ENCODE assay signal across 1 mouse cellular context in genomic region chr7:143041138-143041822, GRCm38 (mm10).
TF ChIP-seq lines count a peak whose summit lies in the region.

No protein-coding gene starts in this region.

TF ChIP-seq in MEL, 35 proteins besides CTCF, POLR2A, EP300 and RAD21:
- TF ChIP-seq ETS1 (IDR thresholded peaks at IDR 0.05; ENCODE audit: low read depth, low read length) (peak; percentile 41; the same call in 1 of the 2 replicates), MXI1 (IDR thresholded peaks at IDR 0.05; ENCODE audit: low read depth, low read length) (peak; percentile 75), TAL1 (IDR thresholded peaks at IDR 0.05; ENCODE audit: low read length) (no peak), JUND (IDR thresholded peaks at IDR 0.05; ENCODE audit: low read depth, low read length) (no peak), HCFC1 (IDR thresholded peaks at IDR 0.05; ENCODE audit: low read depth, low read length) (no peak), ELF1 (IDR thresholded peaks at IDR 0.05; ENCODE audit: low read depth, low read length) (0 out of 2 replicates have a peak, but pooled peaks have one; percentile 36), ZNF384 (IDR thresholded peaks at IDR 0.05; ENCODE audit: low read depth, low read length) (no peak), POLR2AphosphoS2 (IDR thresholded peaks at IDR 0.05; ENCODE audit: low read length) (no peak), MEF2A (IDR thresholded peaks at IDR 0.05; ENCODE audit: extremely low read depth, insufficient replicate concordance, low read depth, low read length, poor library complexity, severe bottlenecking) (no peak), NRF1 (IDR thresholded peaks at IDR 0.05; ENCODE audit: insufficient read depth, low read depth, low read length, poor library complexity, severe bottlenecking) (no peak), USF1 (IDR thresholded peaks at IDR 0.05; ENCODE audit: low read depth, low read length) (no peak; the same call in 1 of the 2 replicates), MAX (IDR thresholded peaks at IDR 0.05; ENCODE audit: low read length) (peak; percentile 55; the same call in 1 of the 2 replicates), TCF12 (IDR thresholded peaks at IDR 0.05; ENCODE audit: low read depth, low read length) (peak; percentile 24; the same call in 1 of the 2 replicates)
